Mouse (Mus musculus) G1E (cell line): ENCODE results near the gene Olfr147.

ENCODE experiments used
- CTCF ChIP-seq: IDR thresholded peaks from 2 replicates; pipeline ENCODE4 v1.5.1; 2012; ENCODE audit warnings: low read depth, low read length, inconsistent platforms, mixed read lengths
- GATA1 ChIP-seq: IDR thresholded peaks from 2 replicates; pipeline ENCODE4 v1.6.1; 2012; ENCODE audit warnings: borderline replicate concordance, low read length, inconsistent platforms, mixed read lengths
- GATA2 ChIP-seq: IDR thresholded peaks from 2 replicates; pipeline ENCODE4 v1.6.1; 2012; ENCODE audit warnings: low read depth, low read length, inconsistent platforms, borderline replicate concordance
- POLR2AphosphoS5 ChIP-seq: IDR thresholded peaks from 2 replicates; pipeline ENCODE4 v1.6.1; 2012; ENCODE audit warnings: low read depth, low read length, inconsistent platforms; ENCODE audit not compliant: insufficient replicate concordance
- TAL1 ChIP-seq: conservative IDR thresholded peaks from 2 replicates; pipeline ENCODE4 v1.6.1; 2012; ENCODE audit warnings: low read depth, low read length, inconsistent platforms, mixed read lengths

DNA sequence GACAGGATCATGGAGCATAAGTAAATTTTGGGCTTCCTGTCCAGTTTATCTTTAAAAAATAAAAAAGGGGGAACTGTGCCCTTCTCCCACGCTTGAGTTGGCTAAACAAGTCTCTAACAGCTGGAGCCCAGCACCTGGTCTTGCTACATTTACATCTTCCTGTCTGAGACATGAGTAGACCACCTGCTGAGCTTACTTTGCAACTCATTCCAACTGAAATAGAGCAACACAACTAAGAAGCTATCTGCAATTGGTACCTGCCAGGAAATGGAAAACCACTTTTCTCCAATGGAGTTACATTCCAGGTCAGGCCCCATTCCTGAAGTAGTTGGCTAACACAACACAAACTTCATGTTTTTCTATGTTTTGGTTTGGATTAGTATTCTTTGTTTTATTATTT is 25.5 kb downstream of the Olfr147 start:
- no peak for TF ChIP-seq CTCF
- TF ChIP-seq GATA1: no peak
- no peak for TF ChIP-seq TAL1
- TF ChIP-seq GATA2: no peak
- TF ChIP-seq POLR2AphosphoS5: no peak
